ENCODE assay signal across 21 mouse cellular contexts in the genomic region with DNA sequence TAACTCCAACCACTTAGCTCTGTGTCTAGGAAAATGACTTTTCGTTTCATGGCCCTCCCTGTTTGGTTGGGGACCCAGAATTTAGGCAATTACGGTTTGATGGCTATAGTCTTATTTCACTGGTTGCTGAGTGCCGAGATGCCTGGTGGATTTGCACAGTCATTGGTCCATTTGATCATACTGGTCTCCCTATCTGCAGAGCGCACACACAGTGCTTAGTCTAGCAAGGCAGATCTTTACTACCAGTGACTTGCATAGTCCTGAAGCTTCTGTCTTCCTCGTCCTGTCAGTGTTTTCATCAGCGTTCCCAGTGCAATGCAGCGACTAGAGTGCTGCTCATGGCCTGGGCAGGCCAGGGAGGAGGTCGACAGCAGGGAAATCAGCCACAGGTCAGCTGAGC. TPM values are rescaled to one million over a fixed set of nuclear protein-coding genes. Genes with fewer than 3 reads are reported as not detected.
DNase-seq lines count a peak whose midpoint lies in the region; ATAC-seq lines count a peak whose summit lies in the region.
"Had no signal": no experiment of that assay in that cellular context is flagged by ENCODE, and none has a peak within 500 bp of the region (broad histone marks: within the 10 kb centered on the region; RNA-seq: fewer than 3 reads in every experiment).

No protein-coding gene starts in this region.

- H3K27ac ChIP-seq in forebrain, embryonic 11.5 days (ENCODE audit: low read depth, low read length): no peak overlapping the region
- no peak overlapping the region for H3K27ac ChIP-seq in forebrain, embryonic 16.5 days (ENCODE audit: low read length)
- H3K27ac ChIP-seq in liver, embryonic 16.5 days (ENCODE audit: low read length): no peak overlapping the region
- H3K27ac ChIP-seq: embryonic facial prominence, embryonic 13.5 days; heart, embryonic 15.5 days; hindbrain, embryonic 10.5 days; hindbrain, embryonic 15.5 days had no signal

- H3K36me3 ChIP-seq in forebrain, embryonic 11.5 days (ENCODE audit: control insufficient read depth, insufficient read depth, low read length): no peaks in the 10 kb centered on the region
- no peaks in the 10 kb centered on the region for H3K36me3 ChIP-seq in forebrain, embryonic 16.5 days (ENCODE audit: control insufficient read depth, insufficient read depth)
- no peaks in the 10 kb centered on the region for H3K36me3 ChIP-seq in megakaryocyte, embryonic 14.5 days (replicated peaks; ENCODE audit: low read length)
- H3K36me3 ChIP-seq in liver, embryonic 16.5 days (ENCODE audit: control insufficient read depth, insufficient read depth): no peaks in the 10 kb centered on the region
- H3K36me3 ChIP-seq: embryonic facial prominence, embryonic 13.5 days; heart, embryonic 15.5 days; hindbrain, embryonic 10.5 days; hindbrain, embryonic 15.5 days had no signal

- ATAC-seq in forebrain, embryonic 11.5 days (replicated peaks; ENCODE audit: low FRiP score): no peak
- no peak for ATAC-seq in forebrain, embryonic 16.5 days
- ATAC-seq in megakaryocyte, adult 5-6 weeks (ENCODE audit: poor library complexity, severe bottlenecking): no peak
- ATAC-seq in liver, embryonic 16.5 days (ENCODE audit: low read depth): 0 out of 2 replicates have a peak, but pooled peaks have one; percentile 32
- ATAC-seq: CD4-positive, CD25-positive, alpha-beta regulatory T cell, adult 4 months; forebrain, embryonic 14.5 days had no signal

- WGBS in forebrain, embryonic 11.5 days: 73% methylated on average over 8 of the region's 8 CpGs
- 79% methylated on average over 8 of the region's 8 CpGs for WGBS in forebrain, embryonic 16.5 days
- 32% methylated on average over 8 of the region's 8 CpGs for WGBS in liver, embryonic 16.5 days (ENCODE audit: insufficient replicate concordance)

- H3K9ac ChIP-seq in forebrain, embryonic 11.5 days (ENCODE audit: low read length): no peak overlapping the region
- H3K9ac ChIP-seq in forebrain, embryonic 16.5 days (replicated peaks; ENCODE audit: low read depth, low read length): no peak overlapping the region
- no peak overlapping the region for H3K9ac ChIP-seq in liver, embryonic 16.5 days (ENCODE audit: low read depth, low read length)
- H3K9ac ChIP-seq: embryonic facial prominence, embryonic 13.5 days; heart, embryonic 15.5 days; hindbrain, embryonic 15.5 days had no signal

- no peak overlapping the region for H3K4me3 ChIP-seq in forebrain, embryonic 11.5 days (ENCODE audit: low read depth, low read length)
- H3K4me3 ChIP-seq in forebrain, embryonic 16.5 days (replicated peaks; ENCODE audit: low read length): no peak overlapping the region
- peak overlapping the region; percentile 5 for H3K4me3 ChIP-seq in megakaryocyte, embryonic 14.5 days (replicated peaks)
- H3K4me3 ChIP-seq in liver, embryonic 16.5 days (ENCODE audit: low read depth, low read length): no peak overlapping the region
- H3K4me3 ChIP-seq: embryonic facial prominence, embryonic 13.5 days; heart, embryonic 15.5 days; hindbrain, embryonic 10.5 days; hindbrain, embryonic 15.5 days had no signal

- H3K27me3 ChIP-seq in forebrain, embryonic 11.5 days (ENCODE audit: control insufficient read depth, insufficient read depth, low read length): no peaks in the 10 kb centered on the region
- H3K27me3 ChIP-seq in forebrain, embryonic 16.5 days (replicated peaks; ENCODE audit: control insufficient read depth, insufficient read depth, low read length): no peaks in the 10 kb centered on the region
- peaks cover 58% of the 10 kb centered on the region for H3K27me3 ChIP-seq in megakaryocyte, embryonic 14.5 days (replicated peaks)
- H3K27me3 ChIP-seq in liver, embryonic 16.5 days (ENCODE audit: control insufficient read depth, insufficient read depth, low read depth, low read length): peaks cover 13% of the 10 kb centered on the region
- H3K27me3 ChIP-seq: embryonic facial prominence, embryonic 13.5 days; heart, embryonic 15.5 days; hindbrain, embryonic 15.5 days had no signal

- no peaks in the 10 kb centered on the region for H3K9me3 ChIP-seq in forebrain, embryonic 11.5 days (ENCODE audit: control insufficient read depth, low read length)
- no peaks in the 10 kb centered on the region for H3K9me3 ChIP-seq in forebrain, embryonic 16.5 days (ENCODE audit: control insufficient read depth, low read length)
- H3K9me3 ChIP-seq in megakaryocyte, embryonic 14.5 days: no peaks in the 10 kb centered on the region
- no peaks in the 10 kb centered on the region for H3K9me3 ChIP-seq in liver, embryonic 16.5 days (replicated peaks; ENCODE audit: control insufficient read depth, low read length)
- H3K9me3 ChIP-seq: embryonic facial prominence, embryonic 13.5 days; heart, embryonic 15.5 days; hindbrain, embryonic 10.5 days; hindbrain, embryonic 15.5 days had no signal

- H3K4me2 ChIP-seq in forebrain, embryonic 11.5 days (ENCODE audit: low read depth, low read length, severe bottlenecking): no peak overlapping the region
- no peak overlapping the region for H3K4me2 ChIP-seq in forebrain, embryonic 16.5 days (ENCODE audit: low read length)
- no peak overlapping the region for H3K4me2 ChIP-seq in liver, embryonic 16.5 days (ENCODE audit: low read depth, low read length)
- H3K4me2 ChIP-seq: embryonic facial prominence, embryonic 13.5 days; heart, embryonic 11.5 days; heart, embryonic 15.5 days; hindbrain, embryonic 15.5 days had no signal

- DNase-seq in forebrain, embryonic 11.5 days (ENCODE audit: low spot score): peak; percentile 30
- no peak for DNase-seq in adrenal gland, adult 8-10 months
- DNase-seq in frontal cortex, postnatal 36 days (ENCODE audit: low spot score in 2 of 2): no peak
- DNase-seq: adrenal gland, postnatal 14 days; B cell, adult 2 months; cerebellum, adult 11-12 months; cerebellum, adult 9-11 months; cerebellum, postnatal 36 days; gastrocnemius, postnatal 10 days; heart, adult 18-20 months had no signal

- no peaks in the 10 kb centered on the region for H3K4me1 ChIP-seq in forebrain, embryonic 11.5 days (replicated peaks; ENCODE audit: control insufficient read depth, insufficient read depth, low read length)
- peaks cover 4% of the 10 kb centered on the region; the same call in 1 of the 2 replicates for H3K4me1 ChIP-seq in forebrain, embryonic 16.5 days (replicated peaks; ENCODE audit: control insufficient read depth, insufficient read depth, low read length)
- peaks cover 34% of the 10 kb centered on the region for H3K4me1 ChIP-seq in megakaryocyte, embryonic 14.5 days
- H3K4me1 ChIP-seq in liver, embryonic 16.5 days (ENCODE audit: control insufficient read depth, low read depth, low read length): peaks cover 14% of the 10 kb centered on the region

RNA-seq across cellular contexts. Expression of gene Zfp704, which starts 4.1 kb away (rescaled TPM):
- polyA plus RNA-seq in forebrain, embryonic 11.5 days (2014; fragmentation: Nextera tagmentation; extraction: Ambion mirVana): 7.8 and 8.1 TPM in 2 replicates
- polyA plus RNA-seq in forebrain, embryonic 16.5 days (2015; fragmentation: Nextera tagmentation; extraction: Ambion mirVana): 19.4 and 19.7 TPM in 2 replicates
- polyA plus RNA-seq in megakaryocyte, embryonic 14.5 days (2012; ENCODE audit: insufficient read depth, low replicate concordance): 5.9 and 21.5 TPM in 2 replicates
- total RNA-seq in megakaryocyte, adult 5-6 weeks (2015): 5.4 and 6.6 TPM in 2 replicates
- 5.1 and 7.4 TPM in 2 replicates for total RNA-seq in megakaryocyte, adult 5-6 weeks (2017)
- 0.88 and 0.97 TPM in 2 replicates for polyA plus RNA-seq in liver, embryonic 16.5 days (2015; fragmentation: Nextera tagmentation; extraction: Ambion mirVana)
- total RNA-seq in adrenal gland, adult 8-10 months (2022): 10 to 100 TPM; 14.5 to 22.8 (median 16.7) TPM
